Mouse (Mus musculus) limb, embryonic 15.5 days (tissue): ENCODE measurements at regions not wholly inside any gene's neighbourhood (a gene's known extent, or its start where the extent isn't known, plus 50 kb on each side); places are given as distances from the start of the nearest gene placed in this dataset.

Experiments
- ATAC-seq: fragments of 200-750 bp; cut with Nextera tagmentation; 2 replicates; pipeline ENCODE4 v1.8.0; 2017; ENCODE audit warnings: low read depth, moderate TSS enrichment; ENCODE audit not compliant: insufficient number of reproducible peaks, low FRiP score, low TSS enrichment
- H3K27ac ChIP-seq: fragments of 300-500 bp; sonication (generic); 2 replicates; pipeline ENCODE4 v1.5.1; 2015; ENCODE audit warnings: moderate library complexity, mild to moderate bottlenecking, inconsistent platforms
- H3K27me3 ChIP-seq: fragments of 300-500 bp; sonication (generic); 2 replicates; pipeline ENCODE4 v1.6.1; 2015; ENCODE audit warnings: inconsistent platforms
- H3K36me3 ChIP-seq: fragments of 300-500 bp; sonication (generic); 2 replicates; pipeline ENCODE4 v1.6.1; 2015; ENCODE audit warnings: inconsistent platforms
- H3K4me1 ChIP-seq: fragments of 300-500 bp; sonication (generic); 2 replicates; pipeline ENCODE4 v1.6.1; 2015; ENCODE audit warnings: inconsistent platforms
- H3K4me2 ChIP-seq: fragments of 300-500 bp; sonication (generic); 2 replicates; pipeline ENCODE4 v1.6.1; 2015; ENCODE audit warnings: mild to moderate bottlenecking, inconsistent platforms
- H3K4me3 ChIP-seq: fragments of 300-500 bp; sonication (generic); 2 replicates; pipeline ENCODE4 v1.5.1; 2015; ENCODE audit warnings: mild to moderate bottlenecking, inconsistent platforms
- H3K9ac ChIP-seq: fragments of 300-500 bp; sonication (generic); 2 replicates; pipeline ENCODE4 v1.6.1; 2015; ENCODE audit warnings: inconsistent platforms
- H3K9me3 ChIP-seq: fragments of 300-500 bp; sonication (generic); 2 replicates; pipeline ENCODE4 v1.6.1; 2016; ENCODE audit warnings: inconsistent platforms
- WGBS: fragments of 180-500 bp; shearing (Covaris S2); methylation state at CpG from one replicate; pipeline ENCODE4 v1.1.7; 2015; 5-methylcytosine and 5-hydroxymethylcytosine counted together

- WGBS, result 52% methylated on average over 8 of the region's 8 CpGs
- Histone ChIP-seq H3K4me1 (peaks cover 7% of the 10 kb centered on the region; the same call in 1 of the 2 replicates), H3K4me2 (no peak overlapping the region), H3K27me3 (no peaks in the 10 kb centered on the region), H3K4me3 (no peak overlapping the region), H3K27ac (no peak overlapping the region), H3K9me3 (no peaks in the 10 kb centered on the region), H3K36me3 (no peaks in the 10 kb centered on the region), H3K9ac (no peak overlapping the region)
- ATAC-seq, result no peak
Measured at GRCm38 (mm10) chr6:98746976-98747375, 404.4 kb upstream of the Gm765 start.

GRCm38 (mm10) chr6:98740447-98740846 lies 397.9 kb upstream of the Gm765 start:
- ATAC-seq, result no peak
- Histone ChIP-seq H3K4me2 (no peak overlapping the region), H3K27me3 (no peaks in the 10 kb centered on the region), H3K27ac (no peak overlapping the region), H3K9me3 (no peaks in the 10 kb centered on the region), H3K9ac (no peak overlapping the region), H3K36me3 (no peaks in the 10 kb centered on the region), H3K4me1 (0 out of 2 replicates have a peak, but pooled peaks cover 2% of the 10 kb centered on the region), H3K4me3 (no peak overlapping the region)
- WGBS, result 96% methylated on average over 2 of the region's 2 CpGs

DNA sequence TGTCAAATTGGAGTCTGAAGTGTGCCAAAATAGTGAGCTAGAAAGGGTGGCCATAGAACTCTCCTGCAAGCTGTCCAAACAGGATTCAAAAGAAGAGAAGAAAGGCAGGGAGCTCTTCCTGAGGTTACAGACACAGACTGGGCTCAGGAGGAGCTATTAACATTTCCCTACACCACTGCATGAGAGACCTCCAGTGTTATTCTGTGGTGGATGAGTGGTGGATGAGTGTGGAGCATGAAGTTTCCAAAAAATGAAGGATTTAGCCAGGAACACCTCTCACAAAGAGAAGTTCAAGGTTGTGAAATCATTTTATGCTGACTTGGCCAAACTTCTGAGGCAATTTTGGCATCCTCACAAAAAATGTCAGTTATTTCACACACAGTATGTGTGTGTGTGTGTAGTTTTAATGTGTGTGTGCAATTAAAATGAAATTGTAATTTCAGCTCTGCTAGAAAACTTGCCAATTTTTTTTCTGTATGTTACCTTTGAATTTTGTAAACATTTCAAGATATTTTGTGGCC lies 388.5 kb upstream of the Gm765 start:
- H3K27ac ChIP-seq, result no peak overlapping the region
- no peak overlapping the region for H3K4me2 ChIP-seq
- no peaks in the 10 kb centered on the region for H3K27me3 ChIP-seq
- no peak overlapping the region for H3K9ac ChIP-seq
- H3K4me3 ChIP-seq, result no peak overlapping the region
- no peaks in the 10 kb centered on the region for H3K36me3 ChIP-seq
- H3K4me1 ChIP-seq, result peaks cover 6% of the 10 kb centered on the region; the same call in 1 of the 2 replicates
- ATAC-seq, result no peak
- H3K9me3 ChIP-seq, result no peaks in the 10 kb centered on the region

- H3K4me2 ChIP-seq, result no peak overlapping the region
- no peak overlapping the region for H3K27ac ChIP-seq
- H3K4me1 ChIP-seq, result 0 out of 2 replicates have a peak, but pooled peaks cover 2% of the 10 kb centered on the region
- no peak for ATAC-seq
- no peak overlapping the region for H3K9ac ChIP-seq
- no peaks in the 10 kb centered on the region for H3K36me3 ChIP-seq
- no peaks in the 10 kb centered on the region for H3K9me3 ChIP-seq
- 65% methylated on average over 5 of the region's 5 CpGs for WGBS
- no peaks in the 10 kb centered on the region for H3K27me3 ChIP-seq
- no peak overlapping the region for H3K4me3 ChIP-seq
Measured at GRCm38 (mm10) chr6:98726605-98727144, 384.1 kb upstream of the Gm765 start.

DNA sequence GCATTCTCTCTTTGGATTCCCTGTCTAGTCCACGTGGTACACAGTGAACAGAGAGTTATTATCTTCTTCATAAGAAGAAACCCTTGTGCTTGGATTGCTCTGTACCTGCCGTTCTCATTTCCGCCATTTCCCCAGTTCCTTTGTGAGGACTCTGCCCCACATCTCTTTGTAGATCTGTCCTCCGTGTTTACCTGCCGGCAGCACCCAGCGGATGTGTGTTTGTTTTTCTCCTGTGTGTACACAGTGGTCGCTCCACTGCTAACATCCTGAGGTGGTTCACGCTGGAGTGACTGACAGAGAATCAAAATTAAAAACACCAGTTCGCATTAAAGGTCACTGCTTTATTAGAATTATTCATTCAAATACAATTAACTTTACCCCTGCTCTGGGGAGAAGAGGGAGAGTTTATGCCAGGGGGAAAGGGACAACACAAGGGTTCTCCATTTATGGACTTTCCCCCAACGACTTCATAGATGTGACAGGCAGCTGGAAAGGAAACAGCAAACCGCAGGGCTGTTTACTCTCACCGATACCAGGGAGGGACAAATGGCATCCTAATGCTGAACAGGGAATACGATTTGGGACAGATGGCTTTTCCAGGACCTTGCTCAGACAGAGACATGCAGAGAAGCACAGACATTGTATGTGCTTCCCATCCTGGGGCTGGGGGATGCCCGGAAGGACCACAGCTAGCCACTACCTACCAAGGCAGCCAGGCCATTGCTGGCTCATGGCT lies 362.5 kb upstream of the Gm765 start:
- no peak overlapping the region for H3K9ac ChIP-seq
- no peak for ATAC-seq
- H3K36me3 ChIP-seq, result no peaks in the 10 kb centered on the region
- WGBS, result 63% methylated on average over 14 of the region's 14 CpGs
- H3K4me1 ChIP-seq, result no peaks in the 10 kb centered on the region
- H3K27me3 ChIP-seq, result no peaks in the 10 kb centered on the region
- H3K4me3 ChIP-seq, result no peak overlapping the region
- no peak overlapping the region for H3K27ac ChIP-seq
- H3K4me2 ChIP-seq, result no peak overlapping the region
- no peaks in the 10 kb centered on the region for H3K9me3 ChIP-seq

DNA sequence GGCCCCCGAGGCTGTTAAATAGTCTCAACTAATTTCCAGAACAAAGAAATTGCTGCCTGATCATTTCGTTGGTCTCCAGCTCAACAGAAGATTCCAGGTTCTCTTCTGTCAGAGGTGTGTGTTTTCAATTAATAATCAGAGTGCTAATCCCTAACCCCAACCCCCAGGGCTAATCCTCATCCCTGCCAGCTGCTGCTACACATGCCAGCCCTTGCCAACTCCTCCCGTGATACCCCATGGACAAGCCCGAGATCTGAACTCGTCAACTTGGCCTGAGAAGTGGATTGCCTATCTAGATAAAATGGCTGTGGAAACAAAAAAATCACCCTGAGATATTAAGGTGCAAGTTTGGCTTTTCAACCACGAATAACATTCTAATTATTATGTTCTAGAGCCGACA lies 355.0 kb upstream of the Gm765 start:
- no peak overlapping the region for H3K4me2 ChIP-seq
- H3K27me3 ChIP-seq, result no peaks in the 10 kb centered on the region
- 67% methylated on average over 7 of the region's 7 CpGs for WGBS
- no peak overlapping the region for H3K4me3 ChIP-seq
- H3K9ac ChIP-seq, result no peak overlapping the region
- H3K4me1 ChIP-seq, result peaks cover 6% of the 10 kb centered on the region; the same call in 1 of the 2 replicates
- ATAC-seq, result no peak
- H3K36me3 ChIP-seq, result no peaks in the 10 kb centered on the region
- H3K9me3 ChIP-seq, result no peaks in the 10 kb centered on the region
- no peak overlapping the region for H3K27ac ChIP-seq

GRCm38 (mm10) chr6:98693411-98693810 lies 350.9 kb upstream of the Gm765 start:
- H3K9me3 ChIP-seq, result no peaks in the 10 kb centered on the region
- no peak overlapping the region; the same call in 1 of the 2 replicates for H3K4me3 ChIP-seq
- peaks cover 8% of the 10 kb centered on the region; the same call in 1 of the 2 replicates for H3K4me1 ChIP-seq
- 25% methylated on average over 8 of the region's 8 CpGs for WGBS
- H3K27me3 ChIP-seq, result no peaks in the 10 kb centered on the region
- H3K9ac ChIP-seq, result no peak overlapping the region
- H3K4me2 ChIP-seq, result peak overlapping the region; percentile 12; the same call in 1 of the 2 replicates
- no peaks in the 10 kb centered on the region for H3K36me3 ChIP-seq
- ATAC-seq, result no peak
- H3K27ac ChIP-seq, result no peak overlapping the region; the same call in 1 of the 2 replicates

- H3K4me1 ChIP-seq, result peaks cover 8% of the 10 kb centered on the region; the same call in 1 of the 2 replicates
- no peaks in the 10 kb centered on the region for H3K27me3 ChIP-seq
- no peak overlapping the region for H3K4me3 ChIP-seq
- no peak overlapping the region for H3K27ac ChIP-seq
- no peak for ATAC-seq
- no peak overlapping the region for H3K9ac ChIP-seq
- 63% methylated on average over 9 of the region's 9 CpGs for WGBS
- H3K36me3 ChIP-seq, result no peaks in the 10 kb centered on the region
- H3K4me2 ChIP-seq, result no peak overlapping the region
- H3K9me3 ChIP-seq, result no peaks in the 10 kb centered on the region
Measured at GRCm38 (mm10) chr6:98690133-98690532, 347.6 kb upstream of the Gm765 start.

GRCm38 (mm10) chr6:98689395-98689794 lies 346.8 kb upstream of the Gm765 start:
- 66% methylated on average over 3 of the region's 3 CpGs for WGBS
- Histone ChIP-seq H3K36me3 (no peaks in the 10 kb centered on the region), H3K9ac (no peak overlapping the region), H3K4me3 (no peak overlapping the region), H3K4me1 (peaks cover 8% of the 10 kb centered on the region; the same call in 1 of the 2 replicates), H3K27ac (no peak overlapping the region), H3K4me2 (no peak overlapping the region), H3K9me3 (no peaks in the 10 kb centered on the region), H3K27me3 (no peaks in the 10 kb centered on the region)
- ATAC-seq, result no peak

GRCm38 (mm10) chr6:98688624-98689023 lies 346.1 kb upstream of the Gm765 start:
- WGBS, result 93% methylated on average over 2 of the region's 2 CpGs
- Histone ChIP-seq H3K27ac (no peak overlapping the region), H3K4me2 (no peak overlapping the region), H3K36me3 (no peaks in the 10 kb centered on the region), H3K9ac (no peak overlapping the region), H3K9me3 (no peaks in the 10 kb centered on the region), H3K27me3 (no peaks in the 10 kb centered on the region), H3K4me1 (peaks cover 6% of the 10 kb centered on the region; the same call in 1 of the 2 replicates), H3K4me3 (no peak overlapping the region)
- no peak for ATAC-seq

GRCm38 (mm10) chr6:98666388-98666989 lies 323.9 kb upstream of the Gm765 start:
- ATAC-seq, result no peak
- no peaks in the 10 kb centered on the region for H3K27me3 ChIP-seq
- no peak overlapping the region for H3K4me2 ChIP-seq
- H3K36me3 ChIP-seq, result no peaks in the 10 kb centered on the region
- H3K27ac ChIP-seq, result no peak overlapping the region
- 23% methylated on average over 11 of the region's 11 CpGs for WGBS
- H3K9me3 ChIP-seq, result no peaks in the 10 kb centered on the region
- H3K4me3 ChIP-seq, result no peak overlapping the region
- H3K9ac ChIP-seq, result no peak overlapping the region
- H3K4me1 ChIP-seq, result peaks cover 6% of the 10 kb centered on the region; the same call in 1 of the 2 replicates

DNA sequence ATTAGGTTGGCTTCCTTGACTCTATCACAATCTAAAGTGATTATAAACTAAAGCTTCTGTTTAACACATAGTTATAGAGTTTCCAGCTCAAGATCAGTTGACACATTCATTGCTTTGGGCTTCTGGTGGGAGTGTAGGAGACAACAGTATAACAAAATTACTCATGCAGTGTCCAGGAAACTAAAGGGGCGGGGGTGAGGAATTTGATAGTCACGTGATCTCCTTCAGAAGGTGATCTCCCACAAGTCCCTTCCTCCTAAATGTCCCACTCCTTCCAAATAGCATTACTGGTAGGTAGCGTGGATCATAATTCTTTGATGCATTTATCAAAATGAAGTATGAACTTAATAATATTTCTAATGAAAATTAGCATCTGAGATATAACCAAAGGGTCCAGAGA lies 309.3 kb upstream of the Gm765 start:
- Histone ChIP-seq H3K27me3 (no peaks in the 10 kb centered on the region), H3K36me3 (no peaks in the 10 kb centered on the region), H3K4me2 (no peak overlapping the region), H3K4me3 (no peak overlapping the region), H3K4me1 (no peaks in the 10 kb centered on the region), H3K27ac (no peak overlapping the region), H3K9me3 (no peaks in the 10 kb centered on the region), H3K9ac (no peak overlapping the region)
- 88% methylated on average over 3 of the region's 3 CpGs for WGBS
- no peak for ATAC-seq
